Mouse (Mus musculus) liver, embryonic 15.5 days (tissue): ENCODE results near the gene Shisal2a. TPM values are rescaled to one million over a fixed set of nuclear protein-coding genes. Genes with fewer than 3 reads are reported as not detected.
A peak's percentile ranks its signal among the peaks of the same experiment; 100 is the strongest.

Source experiments
- ATAC-seq: fragments of 200-750 bp; cut with Nextera tagmentation; 2 replicates; pipeline ENCODE4 v1.8.0; 2017; ENCODE audit warnings: moderate number of reproducible peaks, mild to moderate bottlenecking, moderate library complexity; ENCODE audit not compliant: insufficient read depth
- H3K27ac ChIP-seq: fragments of 300-500 bp; sonication (generic); replicated peaks from 2 replicates; pipeline ENCODE4 v1.5.1; 2015; ENCODE audit warnings: mild to moderate bottlenecking, inconsistent platforms
- H3K27me3 ChIP-seq: fragments of 300-500 bp; sonication (generic); 2 replicates; pipeline ENCODE4 v1.6.1; 2015; ENCODE audit warnings: mild to moderate bottlenecking, inconsistent platforms
- H3K36me3 ChIP-seq: fragments of 300-500 bp; sonication (generic); replicated peaks from 2 replicates; pipeline ENCODE4 v1.6.1; 2015; ENCODE audit warnings: moderate library complexity, mild to moderate bottlenecking, inconsistent platforms
- H3K4me1 ChIP-seq: fragments of 300-500 bp; sonication (generic); replicated peaks from 2 replicates; pipeline ENCODE4 v1.6.1; 2015; ENCODE audit warnings: inconsistent platforms
- H3K4me2 ChIP-seq: fragments of 300-500 bp; sonication (generic); 2 replicates; pipeline ENCODE4 v1.6.1; 2015; ENCODE audit warnings: moderate library complexity, mild to moderate bottlenecking, inconsistent platforms
- H3K4me3 ChIP-seq: fragments of 300-500 bp; sonication (generic); replicated peaks from 2 replicates; pipeline ENCODE4 v1.5.1; 2015; ENCODE audit warnings: mild to moderate bottlenecking, inconsistent platforms
- H3K9ac ChIP-seq: fragments of 300-500 bp; sonication (generic); 2 replicates; pipeline ENCODE4 v1.6.1; 2015; ENCODE audit warnings: moderate library complexity, mild to moderate bottlenecking, inconsistent platforms
- H3K9me3 ChIP-seq: fragments of 300-500 bp; sonication (generic); replicated peaks from 2 replicates; pipeline ENCODE4 v1.6.1; 2016; ENCODE audit warnings: inconsistent platforms
- WGBS: fragments of 180-500 bp; shearing (Covaris S2); methylation state at CpG from one replicate; pipeline ENCODE4 v1.1.7; 2015; ENCODE audit warnings: mixed read lengths; ENCODE audit not compliant: insufficient replicate concordance; 5-methylcytosine and 5-hydroxymethylcytosine counted together
- polyA plus RNA-seq: library from polyadenylated mRNA; unstranded; fragments of >200 nt; fragmentation: Nextera tagmentation; extraction: Ambion mirVana; gene quantifications from 2 replicates; pipeline ENCODE4 v1.2.1, GENCODE M21; 2015

Gene Shisal2a
- polyA plus RNA-seq, 1 experiment from 2014 or later, result 0.26 TPM

DNA sequence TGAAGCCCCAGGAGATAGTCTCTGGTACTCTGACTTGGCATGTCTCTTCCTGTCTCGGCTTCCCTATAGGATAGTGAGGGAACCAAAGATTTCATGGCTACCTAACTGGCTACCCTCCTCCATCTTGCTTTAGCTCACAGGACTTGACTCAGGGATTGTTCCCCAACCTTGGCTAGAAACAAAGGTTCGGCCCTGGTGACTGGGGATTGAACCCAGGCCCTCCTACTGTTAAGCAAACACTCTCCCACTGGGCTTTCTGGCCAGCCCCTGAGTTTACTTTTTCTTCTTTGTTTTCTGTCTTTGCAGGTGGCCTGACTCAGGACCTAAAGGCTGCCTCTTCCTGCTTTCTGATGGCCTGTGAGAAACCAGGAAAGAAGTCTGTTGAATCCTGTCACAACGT is 45.3 kb downstream of the Shisal2a start:
- no peaks in the 10 kb centered on the region for H3K27me3 ChIP-seq
- no peak overlapping the region for H3K4me3 ChIP-seq
- no peak overlapping the region for H3K4me2 ChIP-seq
- 68% methylated on average over 3 of the region's 3 CpGs for WGBS
- no peaks in the 10 kb centered on the region for H3K9me3 ChIP-seq
- 0 out of 2 replicates have a peak, but pooled peaks have one; percentile 8 for ATAC-seq
- H3K27ac ChIP-seq, result 0 out of 2 replicates have a peak overlapping the region, but pooled peaks have one; percentile 3
- peaks cover 8% of the 10 kb centered on the region for H3K4me1 ChIP-seq
- no peak overlapping the region for H3K9ac ChIP-seq
- peaks cover 27% of the 10 kb centered on the region for H3K36me3 ChIP-seq

DNA sequence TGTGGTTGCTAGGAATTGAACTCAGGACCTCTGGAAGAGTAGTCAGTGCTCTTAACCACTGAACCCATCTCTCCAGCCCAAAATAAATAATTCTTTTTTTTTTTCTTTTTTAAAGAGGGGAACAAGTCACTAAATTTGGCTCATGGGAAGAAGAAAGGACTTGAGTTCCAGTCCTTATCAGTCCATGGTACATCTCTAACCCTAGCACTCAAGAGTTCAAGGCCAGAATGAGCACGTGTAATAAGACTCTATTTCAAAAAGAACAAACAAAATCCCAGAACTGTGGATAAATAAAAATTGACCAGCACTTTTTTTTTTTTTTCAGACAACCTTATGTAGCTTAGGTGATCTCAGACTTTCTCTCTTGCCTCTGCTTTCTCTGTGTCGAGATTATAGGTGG is 46.4 kb downstream of the Shisal2a start:
- H3K9ac ChIP-seq, result no peak overlapping the region
- peaks cover 29% of the 10 kb centered on the region for H3K36me3 ChIP-seq
- H3K4me1 ChIP-seq, result peaks cover 10% of the 10 kb centered on the region
- no peak overlapping the region for H3K27ac ChIP-seq
- H3K4me2 ChIP-seq, result no peak overlapping the region
- H3K4me3 ChIP-seq, result no peak overlapping the region
- H3K9me3 ChIP-seq, result no peaks in the 10 kb centered on the region
- WGBS, result 58% methylated on average over 2 of the region's 2 CpGs
- no peak for ATAC-seq
- no peaks in the 10 kb centered on the region for H3K27me3 ChIP-seq

DNA sequence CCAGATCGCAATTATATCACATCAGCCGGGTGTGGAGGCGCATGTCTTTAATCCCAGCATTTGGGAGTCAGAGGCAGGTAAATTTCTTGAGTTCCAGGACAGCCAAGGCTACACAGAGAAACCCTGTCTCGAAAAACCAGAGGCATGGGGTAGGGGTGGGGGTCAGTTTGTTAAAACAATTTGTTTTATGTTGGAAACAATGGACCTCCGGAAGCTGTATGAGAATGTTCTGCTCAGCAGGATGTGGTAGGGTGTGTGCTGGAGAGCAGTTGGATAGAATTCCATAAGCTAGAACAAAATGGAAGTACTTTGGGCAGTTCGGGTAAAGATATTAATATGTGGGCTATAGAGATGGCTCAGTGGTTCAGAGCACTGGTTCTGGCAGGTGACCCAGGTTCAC is 47.7 kb downstream of the Shisal2a start:
- no peak overlapping the region for H3K9ac ChIP-seq
- no peak for ATAC-seq
- peaks cover 17% of the 10 kb centered on the region for H3K4me1 ChIP-seq
- H3K4me3 ChIP-seq, result no peak overlapping the region
- no peak overlapping the region for H3K4me2 ChIP-seq
- no peaks in the 10 kb centered on the region for H3K27me3 ChIP-seq
- H3K9me3 ChIP-seq, result no peaks in the 10 kb centered on the region
- peaks cover 29% of the 10 kb centered on the region for H3K36me3 ChIP-seq
- no peak overlapping the region for H3K27ac ChIP-seq
- WGBS, result 81% methylated on average over 6 of the region's 6 CpGs

DNA sequence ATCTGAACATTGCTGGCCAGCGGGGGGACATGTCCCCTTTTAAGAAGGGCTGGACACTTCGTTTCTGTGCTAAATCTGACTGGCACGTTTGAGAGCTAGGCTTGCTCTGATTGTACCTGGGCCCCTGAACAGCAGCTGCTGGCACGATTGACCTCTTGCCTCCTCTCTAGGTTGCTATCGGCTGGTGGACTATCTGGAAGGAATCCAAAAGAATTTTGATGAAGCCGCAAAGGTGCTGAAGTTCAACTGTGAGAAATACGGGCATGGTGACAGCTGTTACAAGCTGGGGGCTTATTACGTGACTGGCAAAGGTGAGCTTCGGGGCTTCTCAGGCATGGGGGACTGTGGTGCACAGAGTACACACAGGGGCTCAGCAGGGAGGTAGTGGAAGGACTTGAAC is 51.1 kb downstream of the Shisal2a start:
- Histone ChIP-seq H3K4me1 (peaks cover 33% of the 10 kb centered on the region), H3K9me3 (no peaks in the 10 kb centered on the region), H3K27ac (peak overlapping the region; percentile 66), H3K4me2 (no peak overlapping the region), H3K36me3 (peaks cover 15% of the 10 kb centered on the region), H3K9ac (no peak overlapping the region), H3K4me3 (no peak overlapping the region), H3K27me3 (no peaks in the 10 kb centered on the region)
- WGBS, result 76% methylated on average over 9 of the region's 9 CpGs
- ATAC-seq, result no peak

DNA sequence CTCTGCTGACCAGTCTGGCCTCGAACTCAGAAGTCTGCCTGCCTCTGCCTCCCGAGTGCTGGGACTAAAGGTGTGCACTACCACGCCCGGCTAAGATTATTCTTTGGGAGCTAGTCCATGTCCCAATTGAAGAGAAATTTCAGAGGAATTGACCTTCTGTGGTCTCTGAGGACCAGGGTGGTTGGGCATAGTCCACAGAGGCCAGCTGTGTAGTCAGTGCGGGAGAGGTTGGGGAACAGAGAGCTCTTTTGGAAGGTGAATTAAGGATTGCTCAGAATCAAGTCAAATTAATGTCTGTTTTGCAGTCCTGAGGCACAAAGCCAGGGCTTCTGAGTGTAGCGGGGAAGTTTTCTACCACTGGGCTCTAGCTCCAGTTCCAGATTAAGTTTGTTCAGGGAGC is 53.3 kb downstream of the Shisal2a start:
- no peaks in the 10 kb centered on the region for H3K9me3 ChIP-seq
- H3K36me3 ChIP-seq, result peaks cover 9% of the 10 kb centered on the region; the same call in 1 of the 2 replicates
- H3K4me2 ChIP-seq, result no peak overlapping the region
- H3K27me3 ChIP-seq, result no peaks in the 10 kb centered on the region
- 75% methylated on average over 6 of the region's 6 CpGs for WGBS
- no peak overlapping the region for H3K9ac ChIP-seq
- 0 out of 2 replicates have a peak overlapping the region, but pooled peaks have one; percentile 1 for H3K27ac ChIP-seq
- ATAC-seq, result no peak
- peaks cover 33% of the 10 kb centered on the region for H3K4me1 ChIP-seq
- no peak overlapping the region for H3K4me3 ChIP-seq

DNA sequence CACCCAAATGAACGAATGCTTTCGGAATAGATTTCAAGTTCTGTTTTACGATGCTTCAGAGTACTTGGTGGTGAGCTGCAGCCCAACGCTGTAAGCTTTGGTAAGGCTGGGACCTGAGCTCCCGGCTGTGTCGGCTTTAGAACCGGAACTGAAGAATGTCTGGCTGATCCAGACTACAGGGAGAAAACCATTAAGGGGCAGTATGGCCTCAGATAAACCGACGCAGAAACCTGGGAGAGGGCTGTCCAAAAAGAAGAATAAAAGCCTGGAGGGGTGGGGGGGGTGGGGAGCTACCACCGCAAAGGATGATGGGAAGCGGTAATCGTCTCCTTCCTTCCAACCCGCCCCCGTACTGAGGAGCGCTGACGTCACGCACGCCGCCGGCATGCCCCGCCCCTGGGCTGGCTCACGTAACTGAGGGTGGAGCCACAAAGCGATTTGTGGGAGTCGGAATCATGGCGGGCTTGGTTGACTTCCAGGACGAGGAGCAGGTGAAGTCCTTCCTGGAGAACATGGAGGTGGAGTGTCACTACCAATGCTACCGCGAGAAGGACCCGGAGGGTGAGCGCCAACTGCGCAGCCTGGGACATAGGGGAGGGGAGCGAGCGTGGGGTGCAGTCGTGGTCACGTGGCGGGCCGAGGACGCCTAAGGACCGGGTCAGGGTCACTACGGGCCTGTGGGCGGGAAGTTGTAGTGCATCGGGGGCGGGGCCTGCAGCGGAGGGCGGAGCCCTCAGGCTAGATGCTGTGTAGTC is 55.2 kb downstream of the Shisal2a start, which contains the start of gene Coa7:
Gene Coa7 (plus strand): TSS at position 411 of the 755 bp plus-strand sequence.
- Histone ChIP-seq H3K4me2 (peak within 1 kb of the TSS; percentile 77), H3K4me3 (peak within 1 kb of the TSS; percentile 78), H3K36me3 (0 out of 2 replicates have a peak, but pooled peaks cover 3% of the 10 kb centered on the region), H3K9me3 (no peaks in the 10 kb centered on the region), H3K9ac (peak within 1 kb of the TSS; percentile 59), H3K27me3 (no peaks in the 10 kb centered on the region), H3K27ac (peak within 1 kb of the TSS; percentile 87), H3K4me1 (peaks cover 33% of the 10 kb centered on the region)
- peak; percentile 95 for ATAC-seq
- WGBS, result under 1% methylated on average over 45 of the region's 45 CpGs

DNA sequence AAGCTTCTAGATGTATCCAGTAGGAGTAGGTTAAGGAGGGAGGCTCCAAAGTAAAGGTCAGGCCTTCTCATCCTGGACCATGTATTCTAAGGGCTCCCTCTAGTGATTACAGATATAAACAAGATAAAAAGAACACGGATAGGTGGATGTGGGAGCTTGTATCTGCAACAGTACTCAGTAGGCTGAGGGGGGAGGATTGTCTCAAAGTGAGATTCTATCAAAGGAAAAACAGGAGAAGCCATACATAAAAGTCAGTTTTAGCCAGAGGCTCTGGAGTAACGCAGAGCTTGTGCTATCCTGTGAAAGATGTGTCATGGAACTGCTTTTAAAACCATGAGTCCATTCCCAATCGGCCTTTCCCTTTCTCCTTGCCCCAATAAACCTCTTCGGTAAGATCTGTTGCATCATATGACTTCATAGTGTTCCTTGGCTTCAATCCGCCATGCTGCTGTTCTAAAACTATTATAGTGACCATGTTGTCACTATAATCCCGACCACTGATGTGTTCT is 56.0 kb downstream of the Shisal2a start:
- Histone ChIP-seq H3K4me3 (peak overlapping the region; percentile 78), H3K4me1 (peaks cover 32% of the 10 kb centered on the region), H3K36me3 (no peaks in the 10 kb centered on the region), H3K9me3 (no peaks in the 10 kb centered on the region), H3K27ac (0 out of 2 replicates have a peak overlapping the region, but pooled peaks have one; percentile 87), H3K27me3 (no peaks in the 10 kb centered on the region), H3K4me2 (peak overlapping the region; percentile 77), H3K9ac (no peak overlapping the region)
- 29% methylated on average over 6 of the region's 6 CpGs for WGBS
- no peak for ATAC-seq

DNA sequence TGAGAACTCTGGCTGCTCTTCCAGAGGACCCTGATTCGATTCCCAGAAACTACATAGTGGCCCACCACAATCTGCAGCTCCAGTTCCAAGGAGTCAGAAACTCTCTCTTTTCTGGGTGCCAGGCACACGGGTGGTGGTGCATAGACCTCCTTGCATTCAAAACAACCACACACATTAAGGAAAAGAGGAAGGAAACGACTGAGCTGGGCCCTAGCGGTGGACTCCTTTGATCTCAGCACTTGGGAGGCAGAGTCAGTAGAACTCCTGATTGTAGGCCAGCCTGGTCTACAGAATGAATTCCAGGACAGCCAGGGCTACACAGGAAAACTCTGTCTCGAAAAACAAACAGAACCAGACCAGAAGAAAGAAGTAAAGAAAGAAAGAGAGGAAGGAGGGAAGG is 59.6 kb downstream of the Shisal2a start:
- no peak for ATAC-seq
- Histone ChIP-seq H3K27me3 (no peaks in the 10 kb centered on the region), H3K9ac (no peak overlapping the region), H3K4me3 (no peak overlapping the region), H3K27ac (no peak overlapping the region), H3K4me1 (peaks cover 18% of the 10 kb centered on the region), H3K4me2 (no peak overlapping the region), H3K9me3 (no peaks in the 10 kb centered on the region), H3K36me3 (no peaks in the 10 kb centered on the region)
- WGBS, result 35% methylated on average over 5 of the region's 5 CpGs

DNA sequence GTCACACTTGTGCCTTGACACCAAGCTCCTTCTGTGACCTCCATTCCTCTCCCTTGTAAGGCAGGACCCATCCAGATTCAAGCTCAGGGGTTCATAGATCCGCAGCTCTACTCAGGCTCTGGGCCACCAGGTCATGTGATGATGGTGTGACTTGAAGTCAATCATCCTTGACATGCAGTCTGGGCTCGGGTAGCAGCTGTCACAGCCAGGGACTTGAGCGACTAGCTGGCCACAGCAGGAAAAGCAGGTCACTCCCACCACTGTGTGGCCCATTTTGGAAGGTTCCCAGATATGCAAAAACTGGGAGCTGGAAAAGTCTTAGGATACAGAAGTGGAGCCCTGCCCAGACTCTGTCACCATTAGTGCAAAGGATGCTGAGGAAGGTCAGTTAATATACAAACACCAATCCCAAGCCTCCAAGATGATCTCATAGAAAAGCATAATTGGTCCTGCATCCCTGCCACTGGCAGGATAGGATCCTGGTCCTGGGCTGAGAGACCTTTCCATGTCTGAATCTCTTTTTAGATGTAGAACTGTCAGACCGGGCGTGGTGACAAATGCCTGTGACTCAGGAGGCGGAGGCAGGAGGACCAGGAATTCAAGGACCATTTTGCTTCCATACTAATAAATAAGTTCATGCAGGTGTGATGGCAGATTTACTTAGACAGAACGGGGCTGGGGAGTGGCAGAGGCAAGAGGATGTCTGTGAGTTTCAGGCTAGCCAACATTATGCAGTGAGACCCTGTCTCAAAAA is 62.3 kb downstream of the Shisal2a start:
- Histone ChIP-seq H3K4me1 (peaks cover 20% of the 10 kb centered on the region), H3K4me3 (no peak overlapping the region), H3K9me3 (no peaks in the 10 kb centered on the region), H3K27me3 (no peaks in the 10 kb centered on the region), H3K36me3 (no peaks in the 10 kb centered on the region), H3K9ac (no peak overlapping the region), H3K4me2 (no peak overlapping the region), H3K27ac (no peak overlapping the region)
- 64% methylated on average over 7 of the region's 7 CpGs for WGBS
- no peak for ATAC-seq

DNA sequence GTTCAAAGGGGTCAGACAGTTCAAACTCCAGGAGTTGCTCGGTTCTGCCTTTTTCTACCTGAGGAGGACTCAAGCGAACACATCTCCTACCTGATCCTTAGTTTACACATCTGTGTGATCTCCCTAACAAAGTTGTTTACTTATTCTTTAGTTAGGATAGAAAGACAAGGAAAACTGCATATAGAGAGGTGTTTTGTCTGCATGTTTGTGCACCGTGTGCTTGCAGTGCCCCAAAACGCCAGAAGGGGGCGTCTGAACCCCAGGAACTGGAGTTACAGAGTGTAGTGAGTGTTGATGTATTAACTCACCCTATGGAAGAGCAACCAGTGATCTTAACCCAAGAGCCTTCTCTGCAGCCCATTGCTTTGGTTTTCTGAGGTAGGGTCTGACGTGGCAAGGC is 63.4 kb downstream of the Shisal2a start:
- Histone ChIP-seq H3K27me3 (no peaks in the 10 kb centered on the region), H3K27ac (no peak overlapping the region), H3K9ac (no peak overlapping the region), H3K4me1 (peaks cover 20% of the 10 kb centered on the region), H3K4me3 (no peak overlapping the region), H3K4me2 (no peak overlapping the region), H3K36me3 (no peaks in the 10 kb centered on the region), H3K9me3 (no peaks in the 10 kb centered on the region)
- 62% methylated on average over 6 of the region's 6 CpGs for WGBS
- no peak for ATAC-seq
